In the genomic region with DNA sequence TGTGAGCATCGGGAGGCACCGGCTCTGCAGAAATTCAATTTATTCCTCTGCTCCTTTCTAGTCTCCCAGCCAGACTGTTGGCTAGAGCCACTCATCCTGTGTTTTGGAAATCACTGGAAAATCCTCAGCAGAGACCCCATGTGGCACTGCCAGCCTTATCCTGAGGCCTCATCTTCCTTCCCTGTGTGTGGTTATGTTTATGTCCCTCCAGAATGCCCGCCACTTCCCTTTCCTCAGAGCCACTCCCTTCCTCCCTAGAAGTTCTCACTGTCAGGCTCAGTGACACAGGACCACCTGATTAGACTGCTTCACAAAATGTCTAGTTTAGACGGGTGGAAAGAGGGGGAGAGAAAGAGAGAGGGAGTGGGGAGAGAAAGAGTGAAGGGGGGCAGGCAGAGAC, we compare ENCODE assay signal across 20 mouse cellular contexts.
A peak's percentile ranks its signal among the peaks of the same experiment; 100 is the strongest.
DNase-seq lines count a peak whose midpoint lies in the region; ATAC-seq and TF ChIP-seq lines count a peak whose summit lies in the region.
"Had no signal": no experiment of that assay in that cellular context is flagged by ENCODE, and none has a peak within 500 bp of the region (broad histone marks: within the 10 kb centered on the region; RNA-seq: fewer than 3 reads in every experiment).

No protein-coding gene starts in this region.

- no peak overlapping the region for H3K4me2 ChIP-seq in embryonic facial prominence, embryonic 13.5 days
- no peak overlapping the region for H3K4me2 ChIP-seq in midbrain, embryonic 15.5 days
- H3K4me2 ChIP-seq in midbrain, postnatal 0 days (ENCODE audit: low read depth, low read length, poor library complexity, severe bottlenecking) = no peak overlapping the region
- H3K4me2 ChIP-seq: embryonic facial prominence, embryonic 15.5 days; liver, embryonic 11.5 days; lung, embryonic 14.5 days; neural tube, embryonic 13.5 days had no signal

- H3K4me1 ChIP-seq in embryonic facial prominence, embryonic 13.5 days = peaks cover 36% of the 10 kb centered on the region
- peaks cover 26% of the 10 kb centered on the region for H3K4me1 ChIP-seq in embryonic facial prominence, embryonic 10.5 days
- peaks cover 12% of the 10 kb centered on the region; the same call in 1 of the 2 replicates for H3K4me1 ChIP-seq in midbrain, embryonic 15.5 days
- no peaks in the 10 kb centered on the region for H3K4me1 ChIP-seq in midbrain, postnatal 0 days (ENCODE audit: insufficient read depth, low read length)

- no peak for TF ChIP-seq CTCF in midbrain, postnatal 0 days (IDR thresholded peaks at IDR 0.05)

- H3K9ac ChIP-seq in embryonic facial prominence, embryonic 13.5 days = no peak overlapping the region
- no peak overlapping the region for H3K9ac ChIP-seq in midbrain, embryonic 15.5 days
- H3K9ac ChIP-seq in midbrain, postnatal 0 days (replicated peaks; ENCODE audit: low read length, poor library complexity, severe bottlenecking) = no peak overlapping the region
- H3K9ac ChIP-seq: embryonic facial prominence, embryonic 15.5 days; forebrain, postnatal 0 days; lung, embryonic 14.5 days; neural tube, embryonic 13.5 days had no signal

- WGBS in embryonic facial prominence, embryonic 13.5 days = 31% methylated on average over 4 of the region's 4 CpGs
- WGBS in embryonic facial prominence, embryonic 10.5 days = 55% methylated on average over 4 of the region's 4 CpGs
- WGBS in midbrain, embryonic 15.5 days = 29% methylated on average over 4 of the region's 4 CpGs
- WGBS in midbrain, postnatal 0 days = 25% methylated on average over 4 of the region's 4 CpGs

- H3K4me3 ChIP-seq in embryonic facial prominence, embryonic 13.5 days = no peak overlapping the region
- H3K4me3 ChIP-seq in embryonic facial prominence, embryonic 10.5 days = no peak overlapping the region
- H3K4me3 ChIP-seq in midbrain, embryonic 15.5 days = no peak overlapping the region
- H3K4me3 ChIP-seq in midbrain, postnatal 0 days (ENCODE audit: low read depth, low read length) = no peak overlapping the region
- H3K4me3 ChIP-seq: embryonic facial prominence, embryonic 15.5 days; gastrocnemius, adult 2 months; neural tube, embryonic 13.5 days had no signal

- no peak for DNase-seq in embryonic facial prominence, embryonic 10.5 days (ENCODE audit: low spot score)
- no peak for DNase-seq in midbrain, postnatal 0 days (ENCODE audit: low spot score)
- peak; percentile 23 for DNase-seq in lung, postnatal 14 days
- DNase-seq in urinary bladder, postnatal 25 days (ENCODE audit: low spot score) = no peak
- DNase-seq in gastrocnemius, postnatal 36 days = no peak
- DNase-seq: adrenal gland, postnatal 36 days; forebrain, postnatal 0 days; gastrocnemius, adult 2 months; heart, adult 11 months; kidney, postnatal 10 days; lung, embryonic 14.5 days; thymus, postnatal 14 days had no signal

- no peak for ATAC-seq in embryonic facial prominence, embryonic 13.5 days (ENCODE audit: insufficient number of reproducible peaks, insufficient read depth, low FRiP score, low TSS enrichment, low read depth)
- 0 out of 2 replicates have a peak, but pooled peaks have one; percentile 42 for ATAC-seq in midbrain, embryonic 15.5 days (replicated peaks)
- no peak for ATAC-seq in midbrain, postnatal 0 days (ENCODE audit: low FRiP score)
- ATAC-seq: forebrain, postnatal 0 days; hindbrain, embryonic 16.5 days; intestine, embryonic 16.5 days had no signal

- H3K27me3 ChIP-seq in embryonic facial prominence, embryonic 13.5 days = no peaks in the 10 kb centered on the region
- no peaks in the 10 kb centered on the region for H3K27me3 ChIP-seq in embryonic facial prominence, embryonic 10.5 days (replicated peaks; ENCODE audit: low read depth, poor library complexity, severe bottlenecking)
- H3K27me3 ChIP-seq in midbrain, embryonic 15.5 days (replicated peaks) = no peaks in the 10 kb centered on the region
- H3K27me3 ChIP-seq in midbrain, postnatal 0 days (ENCODE audit: insufficient read depth, low read length) = no peaks in the 10 kb centered on the region
- H3K27me3 ChIP-seq: CH12.LX; embryonic facial prominence, embryonic 15.5 days; neural tube, embryonic 13.5 days had no signal

- H3K27ac ChIP-seq in embryonic facial prominence, embryonic 13.5 days = peak overlapping the region; percentile 33; the same call in 1 of the 2 replicates
- H3K27ac ChIP-seq in embryonic facial prominence, embryonic 10.5 days (replicated peaks) = no peak overlapping the region
- 0 out of 2 replicates have a peak overlapping the region, but pooled peaks have one; percentile 20 for H3K27ac ChIP-seq in midbrain, embryonic 15.5 days
- H3K27ac ChIP-seq in midbrain, postnatal 0 days (ENCODE audit: low read depth, low read length) = no peak overlapping the region
- H3K27ac ChIP-seq: embryonic facial prominence, embryonic 15.5 days; gastrocnemius, adult 2 months; neural tube, embryonic 13.5 days had no signal

- intact Hi-C loops in gastrocnemius, postnatal 36 days (cut with DNase I) = no loop called here

- no peaks in the 10 kb centered on the region for H3K9me3 ChIP-seq in embryonic facial prominence, embryonic 13.5 days
- H3K9me3 ChIP-seq in embryonic facial prominence, embryonic 10.5 days = no peaks in the 10 kb centered on the region
- H3K9me3 ChIP-seq in midbrain, embryonic 15.5 days = no peaks in the 10 kb centered on the region
- no peaks in the 10 kb centered on the region for H3K9me3 ChIP-seq in midbrain, postnatal 0 days (ENCODE audit: low read length)
- H3K9me3 ChIP-seq: embryonic facial prominence, embryonic 15.5 days; neural tube, embryonic 13.5 days had no signal

- no peaks in the 10 kb centered on the region for H3K36me3 ChIP-seq in embryonic facial prominence, embryonic 13.5 days
- H3K36me3 ChIP-seq in embryonic facial prominence, embryonic 10.5 days (replicated peaks) = no peaks in the 10 kb centered on the region
- no peaks in the 10 kb centered on the region for H3K36me3 ChIP-seq in midbrain, embryonic 15.5 days (replicated peaks)
- no peaks in the 10 kb centered on the region for H3K36me3 ChIP-seq in midbrain, postnatal 0 days (ENCODE audit: insufficient read depth, low read length)
- H3K36me3 ChIP-seq: embryonic facial prominence, embryonic 15.5 days; neural tube, embryonic 13.5 days had no signal

Comparison
In these comparisons a context has a peak if more than half of its experiments do, and no peak if none do; other contexts are left out.
1. H3K27ac ChIP-seq: peak in embryonic facial prominence, embryonic 13.5 days (single experiment) and midbrain, embryonic 15.5 days (single experiment); none in embryonic facial prominence, embryonic 10.5 days (single experiment) and midbrain, postnatal 0 days (single experiment).